Mouse (Mus musculus) ovary, adult 18-20 months (tissue): Measurements from ENCODE around the gene S100b.

Experiments
- DNase-seq: peaks from one replicate; pipeline ENCODE4 v3.0.0; 2022; ENCODE audit warnings: low spot score, mixed read lengths

Gene S100b

DNA sequence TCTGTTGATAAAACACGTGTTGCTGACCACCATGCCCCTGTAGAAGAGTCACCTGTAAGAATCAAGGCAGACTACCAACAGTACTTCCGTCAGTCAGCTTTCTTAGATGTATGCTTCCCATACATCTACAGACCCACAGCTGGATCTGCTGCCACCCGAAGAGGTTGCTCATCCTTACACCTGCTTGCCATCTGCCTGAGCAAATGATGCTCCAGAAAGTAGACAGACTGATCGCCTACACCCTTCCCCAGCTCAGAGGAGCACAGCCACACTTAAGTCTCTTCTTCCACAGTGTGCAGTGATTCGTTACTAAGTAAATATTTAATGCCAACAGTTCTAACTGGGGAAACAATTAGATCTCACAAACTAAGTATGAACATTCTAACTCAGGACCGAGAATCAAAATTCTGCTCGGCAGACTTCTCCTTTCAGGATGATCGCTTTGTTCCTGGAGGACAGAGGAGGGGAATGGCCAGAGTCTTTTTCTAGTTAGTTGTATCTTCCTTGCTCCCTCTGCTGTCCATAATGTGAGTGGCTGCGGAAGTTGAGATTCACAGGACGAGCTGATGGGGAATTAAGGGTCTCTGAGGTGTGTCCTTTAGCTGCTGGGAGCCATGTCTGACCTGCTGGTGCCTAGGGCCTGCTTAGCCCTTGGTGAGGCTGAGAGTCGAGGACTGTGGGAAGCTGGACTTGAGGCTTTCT, 6.9 kb downstream of the S100b start:
- DNase-seq, result no peak

DNA sequence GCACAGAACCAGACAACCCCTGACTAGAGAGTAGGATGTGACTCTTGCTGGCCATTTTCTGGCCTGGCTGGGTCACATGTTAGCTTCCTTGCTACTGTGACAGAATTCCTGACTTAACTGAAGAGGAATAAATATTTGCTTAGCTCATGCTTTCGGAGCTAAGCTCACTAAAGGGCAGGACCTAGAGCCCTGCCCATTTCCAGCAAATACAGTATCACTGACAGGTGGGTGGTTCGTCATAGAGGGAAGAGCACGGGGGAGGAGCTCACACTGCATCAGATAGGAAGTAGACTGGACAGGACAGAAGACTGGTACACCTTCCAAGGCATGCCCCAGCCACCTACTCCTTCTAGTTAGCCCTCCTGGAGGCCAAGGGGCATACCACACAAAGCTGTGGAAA, 7.8 kb downstream of the S100b start:
- DNase-seq, result no peak

DNA sequence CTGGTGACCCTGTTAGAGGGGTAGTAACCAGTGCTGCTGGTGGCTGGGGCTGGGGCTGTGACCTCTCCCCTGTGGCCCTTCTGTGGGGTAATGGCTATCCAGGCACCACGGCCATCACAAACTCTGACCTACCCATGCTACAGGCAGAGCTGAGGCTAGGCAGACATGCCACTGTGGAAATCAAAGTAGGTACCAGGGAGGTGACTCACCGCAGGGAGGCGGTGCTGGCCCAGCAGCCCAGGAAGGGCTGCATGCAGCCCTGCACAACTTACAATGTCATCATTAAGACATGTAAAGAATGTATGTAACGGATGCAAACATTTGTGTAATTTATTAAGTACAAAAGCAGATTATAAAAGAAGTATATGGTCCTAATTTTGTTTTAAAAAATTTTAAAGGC, 8.8 kb downstream of the S100b start:
- DNase-seq, result no peak

DNA sequence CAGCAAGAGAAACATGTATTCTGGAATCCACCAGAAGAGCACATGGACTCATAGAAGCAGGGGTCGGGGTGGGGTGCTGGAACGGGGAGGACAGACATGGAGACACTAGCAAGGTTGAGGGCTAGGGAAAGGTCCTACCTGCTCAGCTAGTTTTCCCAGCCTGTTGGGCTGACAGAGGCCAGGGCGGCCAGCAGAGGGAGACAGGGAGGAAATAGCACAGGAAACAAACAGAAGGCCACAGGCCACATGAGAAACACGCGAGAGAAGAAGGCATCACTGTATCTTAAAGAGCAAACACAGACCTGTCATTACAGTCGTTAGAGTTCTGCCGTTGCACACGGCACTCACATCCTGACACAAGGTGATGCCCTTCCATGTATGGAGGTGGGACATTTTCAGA, 17.6 kb downstream of the S100b start:
- no peak for DNase-seq

DNA sequence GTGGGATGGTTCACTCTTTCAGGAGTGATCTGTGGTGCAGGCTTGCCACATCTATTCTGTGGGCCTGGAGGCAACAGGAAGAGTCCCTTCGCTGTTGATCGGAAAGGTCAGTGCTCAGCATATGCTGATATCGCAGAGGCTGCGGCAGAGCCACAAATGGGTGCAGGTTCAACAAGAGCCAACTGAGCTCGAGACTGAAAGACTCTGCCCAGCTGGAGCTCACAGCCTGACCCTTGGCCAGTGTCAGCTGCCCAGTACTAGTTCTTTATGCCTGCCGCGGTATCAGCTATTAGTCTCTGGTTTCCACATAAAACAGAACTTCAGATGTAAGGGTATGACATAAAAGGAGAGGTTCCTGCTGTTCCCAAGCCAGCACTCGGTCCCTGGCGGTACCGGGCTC, 21.6 kb downstream of the S100b start:
- no peak for DNase-seq

DNA sequence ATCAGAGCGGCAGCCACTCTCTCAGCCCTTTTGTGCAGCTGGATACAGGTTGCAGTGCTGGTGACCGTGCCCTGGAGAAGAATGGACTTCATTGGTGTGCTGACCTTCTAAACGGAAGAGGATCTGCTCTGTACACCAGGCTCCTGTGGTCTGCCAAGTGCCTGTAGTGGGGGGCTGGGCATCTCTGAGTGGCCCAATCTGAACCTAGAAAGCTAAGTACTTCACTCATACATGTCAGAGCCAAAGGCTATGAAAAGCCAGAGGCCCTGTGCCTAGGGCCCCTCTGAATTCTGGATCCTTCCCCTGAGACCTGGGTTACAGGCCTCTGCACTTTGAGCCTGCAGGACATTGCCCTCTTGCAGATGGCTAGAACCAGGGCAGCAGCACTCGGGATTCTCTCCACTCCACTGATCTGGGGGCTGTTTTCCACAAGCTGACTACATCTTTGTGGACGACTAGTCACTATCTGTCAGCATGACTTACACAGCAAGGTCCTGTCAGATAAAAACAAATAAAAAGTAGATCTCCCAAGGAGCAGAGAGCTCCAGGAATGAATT, 25.0 kb downstream of the S100b start:
- no peak for DNase-seq

DNA sequence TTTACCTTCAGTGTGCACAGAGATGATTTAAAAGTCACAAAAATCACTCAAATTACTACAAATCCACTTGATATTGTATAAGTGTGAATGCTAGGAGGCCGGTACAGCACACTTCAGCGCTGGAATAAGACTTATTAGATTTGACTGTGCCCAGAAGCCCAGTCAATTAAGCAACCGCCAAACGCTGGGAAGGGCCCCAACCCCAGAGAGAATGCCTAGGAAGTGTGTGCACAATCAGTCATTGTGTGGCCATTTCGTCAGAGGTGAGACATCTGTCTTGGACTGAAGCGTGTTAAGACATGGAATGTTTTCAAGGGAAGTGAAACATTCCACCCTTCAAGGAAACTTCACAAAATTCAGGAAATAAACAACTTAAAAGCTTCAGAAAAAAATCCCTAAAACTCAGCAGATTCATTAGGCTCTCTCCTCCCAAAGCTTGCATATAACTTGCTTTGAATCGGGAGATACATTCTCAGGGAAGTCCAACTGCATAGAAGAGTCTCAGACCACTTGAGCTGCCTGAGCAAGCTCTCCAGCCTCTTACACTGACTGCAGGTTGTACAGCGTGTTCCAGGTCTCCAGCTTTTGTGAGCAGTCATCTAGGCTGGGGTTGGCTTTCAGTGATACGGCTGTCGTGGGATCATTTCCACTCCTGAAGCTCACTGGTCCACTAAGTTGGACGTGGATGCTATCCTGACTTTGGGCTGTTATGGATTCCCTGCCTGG, 34.8 kb downstream of the S100b start:
- no peak for DNase-seq

DNA sequence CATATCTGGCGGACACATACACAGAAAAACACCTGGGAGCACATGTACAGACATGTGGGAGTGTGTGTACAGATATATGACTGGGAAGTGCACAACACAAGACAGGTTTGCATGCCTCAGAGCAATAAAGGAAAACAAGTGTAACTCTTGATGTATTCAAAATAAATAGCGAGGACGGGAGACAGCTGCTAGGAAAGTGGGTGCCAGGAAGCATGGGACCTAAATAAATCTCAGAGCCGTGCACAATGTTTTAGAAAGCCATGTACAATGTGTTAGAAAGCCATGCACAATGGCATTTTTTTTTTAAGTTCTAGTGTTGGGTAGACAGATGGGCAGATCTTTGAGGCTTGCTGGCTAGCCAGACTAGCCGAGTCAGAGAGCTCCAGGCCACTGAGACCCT, 35.4 kb downstream of the S100b start:
- no peak for DNase-seq

DNA sequence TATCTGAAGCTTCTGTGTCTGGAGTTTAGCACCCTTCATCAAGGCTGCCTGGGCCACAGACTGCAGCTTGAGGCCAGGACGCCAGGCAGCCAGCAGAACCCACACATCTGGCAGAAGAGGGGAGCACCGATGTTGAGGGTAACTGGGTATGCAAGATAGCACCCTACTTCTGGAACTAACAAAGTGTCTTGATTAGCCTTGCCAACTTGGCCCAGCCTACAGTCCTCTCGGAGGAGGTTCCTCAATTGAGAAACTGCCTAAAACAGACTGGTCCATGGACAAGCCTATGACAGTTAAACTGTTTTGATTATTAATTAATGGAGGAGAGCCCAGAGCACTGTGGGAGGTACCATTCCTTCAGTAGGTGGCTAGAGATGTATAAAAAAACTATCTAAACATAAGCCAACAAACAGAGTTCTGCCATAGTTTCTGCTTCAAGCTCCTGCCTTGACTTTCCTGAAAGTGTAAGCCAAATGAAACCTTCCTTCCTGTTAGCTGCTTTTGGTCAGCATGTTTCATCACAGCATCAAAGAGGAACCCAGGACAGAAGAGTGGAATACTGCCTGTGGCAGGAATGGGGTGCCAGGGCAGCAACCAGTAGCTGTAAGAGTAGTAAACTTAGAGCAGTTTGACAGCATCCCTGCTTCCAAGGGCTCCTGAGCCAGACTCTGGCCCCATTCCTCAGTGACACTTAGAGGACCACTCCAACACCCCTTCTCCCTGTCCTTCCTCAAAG, 36.5 kb downstream of the S100b start:
- DNase-seq, result no peak

DNA sequence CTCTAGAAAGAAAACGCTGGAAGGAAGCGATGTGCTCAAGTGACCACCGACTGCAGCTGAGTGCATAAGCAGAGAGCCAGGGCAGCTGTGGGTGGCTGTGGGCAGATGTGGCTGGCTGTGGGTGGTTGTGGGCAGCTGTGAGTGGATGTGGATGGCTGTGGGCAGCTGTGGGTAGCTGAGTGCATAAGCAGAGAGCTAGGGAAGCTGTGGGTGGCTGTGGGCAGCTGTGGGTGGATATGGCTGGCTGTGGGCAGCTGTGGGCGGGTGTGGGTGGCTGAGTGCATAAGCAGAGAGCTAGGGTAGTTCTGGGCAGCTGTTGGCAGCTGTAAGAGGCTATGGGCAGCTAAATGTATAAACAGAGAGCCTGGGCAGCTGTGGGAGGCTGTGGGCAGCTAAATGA, 39.6 kb downstream of the S100b start:
- no peak for DNase-seq

DNA sequence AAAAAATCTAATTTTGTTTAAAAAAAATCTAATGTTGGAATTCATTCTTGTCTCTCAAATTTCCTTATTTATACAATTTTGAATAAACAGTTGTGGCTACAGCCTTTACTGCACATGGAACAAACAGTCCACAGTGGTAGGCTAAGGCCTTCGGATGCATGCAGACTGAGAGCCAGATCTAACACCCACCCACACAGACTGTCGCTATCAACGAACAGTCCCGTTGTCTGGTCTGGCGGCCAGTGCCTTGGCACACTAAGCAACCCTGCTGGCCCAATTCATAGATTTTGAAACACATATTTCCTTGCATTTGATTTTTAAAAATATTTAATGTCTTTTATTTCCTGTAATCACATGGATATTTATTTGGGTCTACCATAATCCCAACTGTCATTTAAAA, 46.5 kb downstream of the S100b start:
- DNase-seq, result no peak

DNA sequence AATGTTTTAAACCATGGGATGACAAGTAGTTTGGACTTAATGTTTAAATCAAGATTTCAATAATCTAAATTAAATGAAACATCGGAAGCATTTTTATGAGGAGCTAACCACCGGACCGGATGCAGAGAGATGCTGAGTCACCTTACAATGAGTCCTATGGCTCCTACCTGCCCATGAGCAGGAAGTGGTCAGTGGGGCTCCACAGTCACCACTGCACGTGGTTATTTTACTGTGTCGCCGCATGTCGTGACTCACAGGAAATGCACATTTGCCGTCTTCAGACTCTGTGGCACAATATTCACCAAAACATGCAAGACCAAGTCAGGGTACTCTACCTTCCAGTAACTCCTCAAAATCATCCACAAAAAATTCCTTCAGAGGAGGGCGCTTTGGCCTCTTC, 53.1 kb downstream of the S100b start:
- DNase-seq, result no peak
